Mouse (Mus musculus) heart, adult 2 months (tissue): ENCODE data around the gene Slc4a1ap. TPM values are rescaled to one million over a fixed set of nuclear protein-coding genes. Genes with fewer than 3 reads are reported as not detected.
"Not testable (repeated sequence)": the region's sequence is repeated elsewhere in the genome, so short reads cannot be mapped to it uniquely, and the experiment has no call there.

ENCODE experiments used
- DNase-seq, 2 experiments: peaks; one replicate each; pipeline ENCODE4 v3.0.0; 2021
- H3K27ac ChIP-seq: fragments of 200-600 bp; 2 replicates; pipeline ENCODE4 v1.8.1; 2022
- H3K27me3 ChIP-seq: fragments of 200-500 bp; 2 replicates; pipeline ENCODE4 v1.6.1; 2012; ENCODE audit warnings: mild to moderate bottlenecking, low read length, inconsistent platforms, mixed read lengths; ENCODE audit not compliant: control insufficient read depth, insufficient read depth
- H3K36me3 ChIP-seq: fragments of 200-500 bp; 2 replicates; pipeline ENCODE4 v1.6.1; 2012; ENCODE audit warnings: low read length, inconsistent platforms; ENCODE audit not compliant: control insufficient read depth, insufficient read depth
- H3K4me1 ChIP-seq: fragments of 200-500 bp; 2 replicates; pipeline ENCODE4 v1.6.1; 2011; ENCODE audit warnings: low read length; ENCODE audit not compliant: control insufficient read depth, insufficient read depth
- H3K4me3 ChIP-seq: fragments of 200-600 bp; 2 replicates; pipeline ENCODE4 v1.8.1; 2022
- H3K79me2 ChIP-seq: fragments of 200-500 bp; replicated peaks from 2 replicates; pipeline ENCODE4 v1.6.1; 2012; ENCODE audit warnings: mild to moderate bottlenecking, inconsistent platforms, low read length, moderate library complexity, mixed read lengths; ENCODE audit not compliant: control insufficient read depth, insufficient read depth
- H3K9ac ChIP-seq: fragments of 200-500 bp; 2 replicates; pipeline ENCODE4 v1.6.1; 2012; ENCODE audit warnings: low read depth, mild to moderate bottlenecking, control low read depth, inconsistent platforms, low read length, mixed read lengths
- CTCF ChIP-seq: fragments of 200-600 bp; IDR thresholded peaks from 2 replicates; pipeline ENCODE4 v1.8.1; 2022; ENCODE audit warnings: antibody characterized with exemption, mild to moderate bottlenecking, moderate library complexity
- EP300 ChIP-seq: fragments of 200-500 bp; IDR thresholded peaks from 2 replicates; pipeline ENCODE4 v1.6.1; 2011; ENCODE audit warnings: low read depth, low read length, control low read depth; ENCODE audit not compliant: insufficient read depth
- POLR2A ChIP-seq: fragments of 200-500 bp; IDR thresholded peaks from 2 replicates; pipeline ENCODE4 v1.6.1; 2011; ENCODE audit warnings: mild to moderate bottlenecking, low read depth, low read length, control low read depth; ENCODE audit not compliant: insufficient read depth
- WGBS: fragments of 180-500 bp; shearing (Covaris S2); methylation state at CpG from one replicate; pipeline ENCODE4 v1.1.7; 2018; 5-methylcytosine and 5-hydroxymethylcytosine counted together
- intact Hi-C: fragments of 180-260 bp; cut with DNase I; formaldehyde crosslinking; loops from one replicate; pipeline ENCODE4 v1.15.1; 2025
- polyA plus RNA-seq: library from polyadenylated mRNA; depleted of rRNA; stranded (reverse); fragments of >200 nt; gene quantifications from 2 replicates; pipeline ENCODE4 v1.2.3, GENCODE M21; 2012
- total RNA-seq, 2 experiments: library from RNA; stranded (reverse); gene quantifications; 2 replicates each; pipeline ENCODE4 v1.2.3; 2021

The Slc4a1ap gene
- total and polyA plus RNA-seq, 3 experiments, result 7.5 to 22.6 (median 20.8) TPM

DNA sequence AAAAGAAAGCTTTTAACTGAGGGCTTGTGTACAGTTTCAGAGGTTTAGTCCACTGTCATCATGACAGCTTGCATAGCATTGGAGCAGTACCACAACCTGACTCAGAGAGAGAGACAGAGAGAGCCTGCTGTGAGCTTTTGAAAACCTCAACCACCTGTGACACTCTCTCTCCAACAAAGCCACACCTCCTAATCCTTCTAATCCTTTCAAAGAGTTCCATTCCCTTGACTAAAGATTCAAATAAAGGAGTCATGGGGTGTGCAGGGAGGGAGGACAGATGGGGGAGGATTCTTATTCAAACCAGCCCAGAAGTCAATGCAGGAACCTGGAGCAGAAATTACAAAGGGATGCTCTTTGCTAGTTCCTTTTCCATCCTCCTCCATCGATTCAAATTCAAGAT, 34.8 kb upstream of the Slc4a1ap start:
- Histone ChIP-seq H3K27ac (no peak overlapping the region), H3K9ac (no peak overlapping the region), H3K79me2 (no peaks in the 10 kb centered on the region), H3K4me3 (no peak overlapping the region), H3K36me3 (no peaks in the 10 kb centered on the region), H3K27me3 (no peaks in the 10 kb centered on the region), H3K4me1 (no peaks in the 10 kb centered on the region)
- no peak for DNase-seq
- no peak for TF ChIP-seq CTCF
- TF ChIP-seq EP300, result no peak
- TF ChIP-seq POLR2A, result no peak
- intact Hi-C loops, result no loop called here
- 45% methylated on average over 1 of the region's 1 CpGs for WGBS

DNA sequence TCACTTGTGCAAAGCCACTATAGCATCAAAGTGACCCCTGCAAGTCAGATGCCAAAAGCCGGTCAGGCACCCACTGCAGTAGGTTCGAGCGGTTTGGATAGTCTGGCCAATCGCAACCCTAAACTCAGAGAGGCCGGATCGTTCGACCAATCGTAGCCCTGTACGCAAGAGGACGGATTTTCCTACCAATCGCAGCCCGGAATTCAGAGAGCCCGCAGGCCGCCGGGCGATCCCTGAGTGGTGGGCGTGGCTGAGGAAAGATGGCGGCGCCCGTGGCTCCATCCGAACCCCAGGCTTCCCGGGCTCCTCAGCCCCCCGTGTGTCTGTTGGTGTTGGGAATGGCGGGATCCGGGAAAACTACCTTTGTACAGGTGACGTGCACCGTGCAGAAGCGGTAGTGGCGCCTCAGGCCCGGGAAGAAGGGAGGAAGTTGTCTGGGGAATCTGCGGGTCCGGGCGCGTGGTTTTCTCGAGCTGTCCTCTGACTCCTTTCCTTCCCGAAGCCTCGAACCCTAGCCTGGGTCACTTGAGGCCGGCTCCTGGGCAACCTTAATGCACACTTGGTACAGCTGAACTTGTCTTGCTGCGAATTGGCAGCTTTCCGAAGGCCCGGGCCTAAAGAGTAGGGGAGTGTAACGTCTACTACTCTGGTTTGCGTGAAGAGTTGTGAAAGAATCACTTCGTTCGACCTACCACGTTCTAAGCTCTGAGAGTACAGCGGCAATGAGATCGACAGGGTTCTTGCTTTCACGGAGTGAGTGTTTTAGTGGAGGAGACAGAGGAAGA, 32.1 kb upstream of the Slc4a1ap start, which contains the start of gene Gpn1:
Gpn1 (plus strand) TSS at position 229 of the 785 bp plus-strand sequence.
- no peak for TF ChIP-seq CTCF
- TF ChIP-seq POLR2A, result peak; percentile 43; the same call in 1 of the 2 replicates
- TF ChIP-seq EP300, result no peak
- Histone ChIP-seq H3K27ac (peak within 1 kb of the TSS; percentile 26; the same call in 1 of the 2 replicates), H3K4me3 (peak within 1 kb of the TSS; percentile 73), H3K9ac (peak within 1 kb of the TSS; percentile 71), H3K36me3 (no peaks in the 10 kb centered on the region; the same call in 1 of the 2 replicates), H3K79me2 (no peaks in the 10 kb centered on the region), H3K27me3 (no peaks in the 10 kb centered on the region), H3K4me1 (no peaks in the 10 kb centered on the region)
- intact Hi-C loops, result loop anchor here (2.0 kb wide), 2 partner anchors 32 to 42 kb away; partner anchors contain the start of genes Slc4a1ap, Supt7l and Zfp512
- WGBS, result under 1% methylated on average over 49 of the region's 49 CpGs
- DNase-seq, result peak; percentile 87 to 92

DNA sequence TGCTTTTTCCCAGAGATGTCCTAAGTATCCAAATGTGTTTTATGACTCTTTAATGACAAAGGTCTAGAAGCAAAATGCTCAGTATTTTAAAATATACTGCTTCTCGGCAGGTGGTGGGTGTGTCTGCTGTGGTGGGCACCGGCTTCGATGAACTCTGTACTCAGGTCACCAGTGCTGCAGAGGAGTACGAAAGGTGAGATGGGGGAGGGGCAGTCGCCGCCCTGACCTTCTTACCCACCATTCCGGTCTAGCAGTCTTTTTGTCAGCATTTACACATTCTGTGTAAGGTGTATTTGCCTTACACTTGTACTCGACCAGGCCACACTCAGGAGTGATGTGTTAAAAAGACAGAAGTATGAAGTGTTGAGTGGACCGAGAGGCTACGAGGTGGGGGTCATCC, 22.0 kb upstream of the Slc4a1ap start:
- TF ChIP-seq EP300 (no peak), CTCF (no peak), POLR2A (no peak)
- peaks cover 1% of the 10 kb centered on the region; the same call in 1 of the 2 replicates for H3K4me1 ChIP-seq
- peaks cover 3% of the 10 kb centered on the region for H3K36me3 ChIP-seq
- no peak overlapping the region for H3K9ac ChIP-seq
- no peak overlapping the region for H3K4me3 ChIP-seq
- WGBS, result 93% methylated on average over 10 of the region's 10 CpGs
- H3K27me3 ChIP-seq, result no peaks in the 10 kb centered on the region
- intact Hi-C loops, result no loop called here
- no peak for DNase-seq
- no peak overlapping the region for H3K27ac ChIP-seq
- H3K79me2 ChIP-seq, result no peaks in the 10 kb centered on the region

DNA sequence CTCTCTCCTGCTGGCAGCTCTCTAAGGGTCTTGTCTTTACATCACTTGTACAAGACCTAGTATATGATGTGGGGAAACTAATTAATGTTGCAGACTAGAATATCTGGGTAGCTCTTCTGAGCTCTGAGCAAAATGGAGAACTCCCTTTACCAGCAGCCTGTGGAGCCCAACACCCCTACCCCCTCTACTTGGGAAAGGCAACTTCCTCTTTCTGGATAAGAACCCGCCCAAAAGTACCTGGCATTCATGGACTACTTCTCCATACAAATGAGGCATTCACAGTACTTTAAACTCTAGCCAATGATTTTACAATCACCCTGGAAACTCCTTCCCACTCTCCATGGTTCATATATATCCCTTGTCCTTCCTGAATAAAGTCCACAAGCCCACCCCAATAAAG, 14.3 kb upstream of the Slc4a1ap start:
- Histone ChIP-seq H3K79me2 (no peaks in the 10 kb centered on the region), H3K9ac (no peak overlapping the region), H3K36me3 (no peaks in the 10 kb centered on the region; the same call in 1 of the 2 replicates), H3K4me3 (no peak overlapping the region), H3K27ac (no peak overlapping the region), H3K27me3 (no peaks in the 10 kb centered on the region), H3K4me1 (no peaks in the 10 kb centered on the region)
- no peak for DNase-seq
- 63% methylated on average over 1 of the region's 1 CpGs for WGBS
- intact Hi-C loops, result no loop called here
- no peak for TF ChIP-seq CTCF
- TF ChIP-seq EP300, result no peak
- TF ChIP-seq POLR2A, result no peak

DNA sequence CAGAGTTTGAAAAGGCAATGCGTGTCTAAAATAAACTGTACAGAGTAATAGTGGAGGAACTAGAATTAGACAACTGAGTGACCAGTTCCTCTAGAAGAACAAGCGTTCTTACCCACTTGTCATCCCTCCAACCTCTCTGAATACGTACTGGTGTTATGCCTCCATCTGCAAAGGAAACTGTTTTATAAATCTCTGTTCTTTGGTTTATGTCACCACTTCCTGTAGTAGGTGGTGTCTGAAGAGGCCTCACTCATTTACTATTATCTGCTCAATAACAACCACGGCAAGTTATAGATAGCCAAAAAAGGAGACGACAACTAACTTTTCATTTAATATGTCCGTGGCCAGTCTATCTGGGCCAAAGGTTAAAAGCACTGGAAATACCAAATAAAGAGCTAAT, 6.2 kb upstream of the Slc4a1ap start:
- no peak for TF ChIP-seq EP300
- no peak for TF ChIP-seq CTCF
- no peaks in the 10 kb centered on the region for H3K36me3 ChIP-seq
- no peaks in the 10 kb centered on the region for H3K79me2 ChIP-seq
- no peak overlapping the region for H3K4me3 ChIP-seq
- H3K9ac ChIP-seq, result no peak overlapping the region
- intact Hi-C loops, result no loop called here
- no peaks in the 10 kb centered on the region for H3K27me3 ChIP-seq
- H3K4me1 ChIP-seq, result no peaks in the 10 kb centered on the region
- DNase-seq, result no peak
- no peak overlapping the region for H3K27ac ChIP-seq
- 81% methylated on average over 6 of the region's 6 CpGs for WGBS

DNA sequence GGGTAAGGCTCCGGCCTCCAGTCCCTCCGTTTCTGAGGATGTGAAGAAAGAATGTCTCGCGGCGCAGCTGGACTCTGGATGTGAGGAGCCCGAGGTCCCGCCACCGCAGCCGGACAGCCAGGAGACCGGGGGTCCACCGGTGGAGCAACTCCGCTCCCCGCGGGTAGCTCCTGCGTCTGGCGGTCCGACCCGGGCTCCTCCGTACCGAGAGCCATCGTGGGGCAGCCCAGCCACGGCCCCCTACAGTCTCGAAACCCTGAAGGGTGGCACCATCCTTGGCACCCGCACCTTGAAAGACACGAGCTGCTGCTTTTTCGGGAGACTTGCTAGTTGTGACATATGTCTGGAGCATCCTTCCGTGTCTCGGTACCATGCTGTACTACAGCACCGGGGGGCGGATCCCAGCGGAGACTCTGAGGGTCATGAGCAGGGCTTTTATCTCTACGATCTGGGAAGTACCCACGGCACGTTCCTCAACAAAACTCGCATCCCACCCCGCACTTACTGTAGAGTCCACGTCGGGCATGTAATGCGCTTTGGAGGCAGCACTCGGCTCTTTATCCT, 404 bp downstream of the Slc4a1ap start:
- TF ChIP-seq CTCF (no peak), EP300 (no peak), POLR2A (no peak)
- H3K27ac ChIP-seq, result peak overlapping the region; percentile 87
- intact Hi-C loops, result loop anchor here (2.0 kb wide), 1 partner anchor 32 kb away; the partner anchor contains the start of gene Gpn1
- H3K36me3 ChIP-seq, result peaks cover 6% of the 10 kb centered on the region
- peaks cover 3% of the 10 kb centered on the region for H3K79me2 ChIP-seq
- 2% methylated on average over 40 of the region's 40 CpGs for WGBS
- peak overlapping the region; percentile 100 for H3K4me3 ChIP-seq
- no peak for DNase-seq
- peak overlapping the region; percentile 75 for H3K9ac ChIP-seq
- H3K4me1 ChIP-seq, result peaks cover 1% of the 10 kb centered on the region; the same call in 1 of the 2 replicates
- H3K27me3 ChIP-seq, result no peaks in the 10 kb centered on the region

DNA sequence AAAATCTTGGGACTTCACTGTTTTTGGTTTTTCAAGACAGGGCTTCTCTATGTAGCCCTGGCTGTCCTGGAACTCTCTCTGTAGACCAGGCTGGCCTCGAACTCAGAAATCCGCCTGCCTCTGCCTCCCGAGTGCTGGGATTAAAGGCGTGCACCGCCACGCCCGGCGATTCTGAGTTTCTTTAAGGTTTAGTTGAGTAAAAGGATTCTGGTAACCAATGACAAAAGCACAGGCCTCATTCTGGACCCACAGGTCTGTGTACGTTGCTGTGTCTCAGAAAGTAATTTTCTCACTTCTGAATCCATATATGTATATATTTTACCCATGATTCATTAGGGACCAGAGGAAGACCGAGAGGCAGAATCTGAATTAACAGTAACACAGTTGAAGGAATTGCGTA, 912 bp downstream of the Slc4a1ap start, which contains the start of gene Supt7l:
Supt7l (minus strand) TSS at position 101 of the 400 bp plus-strand sequence.
- 75% methylated on average over 11 of the region's 11 CpGs for WGBS
- intact Hi-C loops, result loop anchor here (2.0 kb wide), 1 partner anchor 33 kb away; the partner anchor contains the start of gene Gpn1
- not testable (repeated sequence) for H3K79me2 ChIP-seq, H3K4me1 ChIP-seq, H3K36me3 ChIP-seq, H3K27me3 ChIP-seq, DNase-seq
- Histone ChIP-seq H3K4me3 (peak within 1 kb of the TSS; percentile 100), H3K27ac (peak within 1 kb of the TSS; percentile 87), H3K9ac (peak within 1 kb of the TSS; percentile 75)
